Mouse (Mus musculus) CH12.LX (cell line): ENCODE measurements at regions not wholly inside any gene's neighbourhood (a gene's known extent, or its start where the extent isn't known, plus 50 kb on each side); places are given as distances from the start of the nearest gene placed in this dataset.
"Not testable (repeated sequence)": the region's sequence is repeated elsewhere in the genome, so short reads cannot be mapped to it uniquely, and the experiment has no call there.

Experiments used
- DNase-seq: peaks from one replicate; pipeline ENCODE4 v3.0.0-alpha.2; 2013; ENCODE audit errors: extremely low read depth
- H3K27ac ChIP-seq: 2 replicates; pipeline ENCODE4 v1.5.1; 2012; ENCODE audit warnings: low read depth, mild to moderate bottlenecking, control low read depth, moderate library complexity; ENCODE audit not compliant: insufficient read depth
- H3K27me3 ChIP-seq: replicated peaks from 2 replicates; pipeline ENCODE3; 2012; ENCODE audit warnings: inconsistent platforms
- H3K36me3 ChIP-seq, 2 experiments: replicated peaks in 1 of 2; 2 replicates each; pipeline versions ENCODE3 to v1.6.1; 2012; ENCODE audit warnings: inconsistent platforms in 1 of 2, low read length in 1 of 2, mild to moderate bottlenecking in 1 of 2, mixed read lengths in 1 of 2, moderate library complexity in 1 of 2; ENCODE audit not compliant: control insufficient read depth in 1 of 2, insufficient read depth in 1 of 2
- H3K4me1 ChIP-seq, 2 experiments: 2 replicates each; pipeline ENCODE4 v1.6.1; 2012; ENCODE audit warnings: inconsistent platforms in 1 of 2, moderate library complexity in 1 of 2; ENCODE audit not compliant: insufficient read depth in 2 of 2, control insufficient read depth in 1 of 2
- H3K4me2 ChIP-seq: 2 replicates; pipeline ENCODE4 v1.6.1; 2012; ENCODE audit warnings: low read depth, mild to moderate bottlenecking, control low read depth; ENCODE audit not compliant: poor library complexity, insufficient read depth, severe bottlenecking
- H3K4me3 ChIP-seq, 3 experiments: fragments of 150-350 bp in 1 of 3; sonication (generic) in 1 of 3; replicated peaks in 1 of 3; 2 replicates each; pipeline versions ENCODE3 to v1.5.1; 2011 to 2012; ENCODE audit warnings: low read depth in 2 of 3, low read length in 2 of 3, mild to moderate bottlenecking in 2 of 3, moderate library complexity in 2 of 3, control low read depth in 1 of 3, improper control_type of control experiment in 1 of 3, inconsistent platforms in 1 of 3, mixed read lengths in 1 of 3; ENCODE audit not compliant: poor library complexity in 1 of 3
- H3K79me2 ChIP-seq: replicated peaks from 2 replicates; pipeline ENCODE4 v1.6.1; 2012; ENCODE audit warnings: mild to moderate bottlenecking, moderate library complexity; ENCODE audit not compliant: control insufficient read depth, poor library complexity, insufficient read depth, severe bottlenecking; ENCODE audit errors: extremely low read depth
- H3K9ac ChIP-seq: 2 replicates; pipeline ENCODE4 v1.6.1; 2012; ENCODE audit warnings: low read depth, mild to moderate bottlenecking, control low read depth, moderate library complexity; ENCODE audit not compliant: insufficient read depth
- H3K9me3 ChIP-seq: replicated peaks from 2 replicates; pipeline ENCODE3; 2012; ENCODE audit warnings: low read length, inconsistent platforms, mixed read lengths
- BHLHE40 ChIP-seq: IDR thresholded peaks from 2 replicates; pipeline ENCODE4 v1.6.1; 2011; ENCODE audit warnings: mild to moderate bottlenecking, low read depth, low read length, improper control_type of control experiment
- CTCF ChIP-seq, 2 experiments: IDR thresholded peaks in 1 of 2; conservative IDR thresholded peaks in 1 of 2; 2 replicates each; pipeline ENCODE4 v1.5.1; 2011 to 2012; ENCODE audit warnings: low read depth in 2 of 2, low read length in 2 of 2, improper control_type of control experiment in 1 of 2, inconsistent platforms in 1 of 2, mild to moderate bottlenecking in 1 of 2, moderate library complexity in 1 of 2
- ELF1 ChIP-seq: IDR thresholded peaks from 2 replicates; pipeline ENCODE4 v1.6.1; 2014; ENCODE audit warnings: low read depth, mild to moderate bottlenecking, inconsistent platforms, low read length, improper control_type of control experiment
- ETS1 ChIP-seq: conservative IDR thresholded peaks from 2 replicates; pipeline ENCODE4 v1.6.1; 2012; ENCODE audit warnings: low read depth, mild to moderate bottlenecking, inconsistent platforms, low read length, improper control_type of control experiment, moderate library complexity
- HCFC1 ChIP-seq: IDR thresholded peaks from 2 replicates; pipeline ENCODE4 v1.6.1; 2012; ENCODE audit warnings: low read depth, mild to moderate bottlenecking, inconsistent platforms, low read length, improper control_type of control experiment
- IRF4 ChIP-seq: IDR thresholded peaks from 2 replicates; pipeline ENCODE4 v1.6.1; 2014; ENCODE audit warnings: low read depth, mild to moderate bottlenecking, inconsistent platforms, low read length, improper control_type of control experiment
- JUN ChIP-seq: IDR thresholded peaks from 2 replicates; pipeline ENCODE4 v1.6.1; 2011; ENCODE audit warnings: low read depth, mild to moderate bottlenecking, low read length, improper control_type of control experiment, moderate library complexity; ENCODE audit not compliant: insufficient read depth
- KAT2A ChIP-seq: IDR thresholded peaks from 2 replicates; pipeline ENCODE4 v1.6.1; 2012; ENCODE audit warnings: low read length, improper control_type of control experiment, inconsistent platforms; ENCODE audit not compliant: insufficient replicate concordance
- MAX ChIP-seq: IDR thresholded peaks from 2 replicates; pipeline ENCODE4 v1.6.1; 2011; ENCODE audit warnings: low read length, improper control_type of control experiment
- MEF2A ChIP-seq: IDR thresholded peaks from 2 replicates; pipeline ENCODE4 v1.6.1; 2014; ENCODE audit warnings: low read depth, mild to moderate bottlenecking, inconsistent platforms, low read length, improper control_type of control experiment, borderline replicate concordance
- MXI1 ChIP-seq: IDR thresholded peaks from 2 replicates; pipeline ENCODE4 v1.6.1; 2011; ENCODE audit warnings: mild to moderate bottlenecking, low read depth, low read length, improper control_type of control experiment
- MYC ChIP-seq: IDR thresholded peaks from 2 replicates; pipeline ENCODE4 v1.6.1; 2011; ENCODE audit warnings: low read depth, mild to moderate bottlenecking, improper control_type of control experiment, low read length
- POLR2AphosphoS2 ChIP-seq: IDR thresholded peaks from 2 replicates; pipeline ENCODE4 v1.6.1; 2011; ENCODE audit warnings: low read depth, low read length, improper control_type of control experiment
- RCOR1 ChIP-seq: conservative IDR thresholded peaks from 2 replicates; pipeline ENCODE4 v1.6.1; 2012; ENCODE audit warnings: low read depth, mild to moderate bottlenecking, inconsistent platforms, low read length, improper control_type of control experiment
- SIN3A ChIP-seq: IDR thresholded peaks from 2 replicates; pipeline ENCODE4 v1.6.1; 2012; ENCODE audit warnings: low read length, improper control_type of control experiment, inconsistent platforms
- TBP ChIP-seq: conservative IDR thresholded peaks from 2 replicates; pipeline ENCODE4 v1.6.1; 2011; ENCODE audit warnings: low read depth, low read length, improper control_type of control experiment
- TCF12 ChIP-seq: IDR thresholded peaks from 2 replicates; pipeline ENCODE4 v1.6.1; 2014; ENCODE audit warnings: low read depth, mild to moderate bottlenecking, inconsistent platforms, low read length, improper control_type of control experiment
- UBTF ChIP-seq: IDR thresholded peaks from 2 replicates; pipeline ENCODE4 v1.6.1; 2012; ENCODE audit warnings: low read depth, mild to moderate bottlenecking, inconsistent platforms, low read length, improper control_type of control experiment, moderate library complexity
- USF1 ChIP-seq: IDR thresholded peaks from 2 replicates; pipeline ENCODE4 v1.6.1; 2014; ENCODE audit warnings: low read depth, mild to moderate bottlenecking, inconsistent platforms, low read length, improper control_type of control experiment
- USF2 ChIP-seq: conservative IDR thresholded peaks from 2 replicates; pipeline ENCODE4 v1.6.1; 2011; ENCODE audit warnings: low read depth, low read length, improper control_type of control experiment
- ZMIZ1 ChIP-seq: IDR thresholded peaks from 2 replicates; pipeline ENCODE4 v1.6.1; 2012; ENCODE audit warnings: low read depth, mild to moderate bottlenecking, inconsistent platforms, low read length, improper control_type of control experiment
- dilution Hi-C: fragments of 300-500 bp; cut with MboI; formaldehyde crosslinking; loops from 2 replicates; pipeline ENCODE4 v1.14.3; 2020; ENCODE audit warnings: low sequenced_read_pairs; ENCODE audit not compliant: extremely low pct_unique_long_range_greater_than_20kb, extremely low pct_ligation_motif_present
- in situ Hi-C: fragments of 300-500 bp; cut with MboI; formaldehyde crosslinking; loops from 3 replicates; pipeline ENCODE4 v1.14.3; 2019; ENCODE audit warnings: low sequenced_read_pairs, low pct_ligation_motif_present, low pct_unique_long_range_greater_than_20kb, mixed read lengths

DNA sequence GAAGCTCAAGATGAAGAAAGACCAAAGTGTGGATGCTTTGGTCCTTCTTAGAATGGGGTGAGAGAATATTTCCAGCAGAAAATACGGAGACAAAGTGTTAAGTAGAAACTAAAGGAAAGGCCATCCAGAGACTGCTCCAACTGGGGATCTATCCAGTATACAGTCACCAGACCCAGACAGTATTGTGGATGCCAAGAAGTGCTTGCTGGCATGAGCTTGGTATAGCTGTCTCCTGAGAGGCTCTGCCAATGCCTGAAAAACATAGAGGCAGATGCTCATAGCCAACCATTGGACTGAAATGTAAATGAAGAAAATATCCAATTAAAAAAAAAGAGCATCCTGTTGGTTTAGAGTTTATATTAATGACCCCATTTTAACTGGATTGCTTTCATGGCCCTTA is 253.8 kb downstream of the Gm8797 start:
- H3K36me3 ChIP-seq: no peaks in the 10 kb centered on the region
- no peak for DNase-seq
- no peak overlapping the region for H3K27ac ChIP-seq
- no peak for TF ChIP-seq ZMIZ1
- TF ChIP-seq ELF1: no peak
- no peak for TF ChIP-seq JUN
- TF ChIP-seq MYC: no peak
- TF ChIP-seq TCF12: no peak
- TF ChIP-seq POLR2AphosphoS2: no peak
- no peak for TF ChIP-seq MXI1
- no peak for TF ChIP-seq MEF2A
- TF ChIP-seq KAT2A: no peak
- no peak for TF ChIP-seq MAX
- no peak for TF ChIP-seq BHLHE40
- no peak for TF ChIP-seq ETS1
- no peak for TF ChIP-seq RCOR1
- TF ChIP-seq CTCF (conservative IDR thresholded peaks at IDR 0.05 in 1 of 2, IDR thresholded peaks at IDR 0.05 in 1 of 2; ENCODE audit: low read depth in 2 of 2, low read length in 2 of 2): no peak
- TF ChIP-seq HCFC1: no peak
- no peak for TF ChIP-seq USF2
- TF ChIP-seq IRF4: no peak
- TF ChIP-seq SIN3A: no peak
- TF ChIP-seq USF1: no peak
- H3K4me2 ChIP-seq: no peak overlapping the region
- dilution Hi-C loops: no loop called here
- no peaks in the 10 kb centered on the region for H3K79me2 ChIP-seq
- no peaks in the 10 kb centered on the region for H3K27me3 ChIP-seq
- no peaks in the 10 kb centered on the region; a peak in 1 of 4 replicates for H3K4me1 ChIP-seq
- H3K9me3 ChIP-seq: no peaks in the 10 kb centered on the region
- no peak overlapping the region for H3K4me3 ChIP-seq
- in situ Hi-C loops: no loop called here
- no peak overlapping the region for H3K9ac ChIP-seq

DNA sequence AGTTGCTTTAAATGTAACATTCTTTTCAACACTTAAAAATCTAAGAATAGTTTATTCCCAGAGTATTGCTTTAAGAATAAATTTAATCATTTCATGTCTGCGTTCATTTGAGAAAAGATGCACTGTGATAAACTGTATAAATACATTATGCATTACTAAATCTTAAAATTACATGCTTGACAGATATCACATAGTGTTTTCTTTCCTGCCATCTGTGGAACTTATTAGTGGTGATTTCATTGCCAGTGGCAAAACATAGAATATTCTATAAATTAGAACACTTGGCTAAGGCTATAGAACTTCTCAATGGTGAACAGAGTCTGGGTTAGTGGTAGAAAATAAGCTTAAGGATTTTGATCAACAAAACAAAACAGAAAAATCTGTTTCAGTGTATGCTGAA is 268.1 kb downstream of the Gm8797 start:
- Histone ChIP-seq H3K36me3 (no peaks in the 10 kb centered on the region), H3K27me3 (no peaks in the 10 kb centered on the region), H3K27ac (no peak overlapping the region), H3K4me3 (no peak overlapping the region), H3K4me1 (no peaks in the 10 kb centered on the region), H3K9ac (no peak overlapping the region), H3K4me2 (no peak overlapping the region), H3K9me3 (no peaks in the 10 kb centered on the region), H3K79me2 (no peaks in the 10 kb centered on the region)
- in situ Hi-C loops: no loop called here
- TF ChIP-seq UBTF: no peak
- TF ChIP-seq USF2: no peak
- no peak for TF ChIP-seq MYC
- TF ChIP-seq BHLHE40: no peak
- TF ChIP-seq TBP: no peak
- dilution Hi-C loops: no loop called here
- no peak for DNase-seq

DNA sequence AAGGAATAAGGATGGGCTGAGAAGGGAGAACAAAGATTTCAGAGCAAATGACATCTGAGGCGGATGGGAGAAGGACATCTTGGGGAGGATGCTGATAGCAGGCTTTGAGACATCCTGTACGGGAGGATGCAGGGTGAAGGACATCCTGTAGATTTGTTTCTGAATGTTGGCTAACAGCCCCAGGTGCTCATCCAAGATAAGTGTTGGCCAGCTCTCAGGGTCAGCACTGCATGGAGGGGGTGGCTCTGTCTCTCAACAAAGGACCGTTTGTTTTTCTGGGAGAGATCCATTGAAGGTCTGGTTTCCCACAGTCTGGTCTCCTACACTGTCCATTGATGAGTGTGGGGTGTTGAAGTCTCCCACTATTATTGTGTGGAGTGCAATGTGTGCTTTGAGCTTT is 290.7 kb downstream of the Gm8797 start:
- H3K79me2 ChIP-seq, H3K4me3 ChIP-seq, H3K4me1 ChIP-seq, H3K4me2 ChIP-seq, in situ Hi-C loops, H3K36me3 ChIP-seq, dilution Hi-C loops, DNase-seq, H3K27me3 ChIP-seq, H3K9me3 ChIP-seq, H3K9ac ChIP-seq, H3K27ac ChIP-seq: not testable (repeated sequence)
